Mouse (Mus musculus) hindlimb bud, embryonic 11.5 days (tissue): ENCODE measurements around the gene Cacna2d1.
A peak's percentile ranks its signal among the peaks of the same experiment; 100 is the strongest.

ENCODE experiments used
- DNase-seq: peaks from one replicate; pipeline ENCODE4 v3.0.0-alpha.2; 2012; ENCODE audit warnings: low read depth, low spot score; ENCODE audit errors: extremely low spot score

Cacna2d1 gene

GRCm38 (mm10) chr5:16136839-16137238 lies 202.3 kb downstream of the Cacna2d1 start:
- no peak for DNase-seq

GRCm38 (mm10) chr5:16146602-16147001 lies 212.1 kb downstream of the Cacna2d1 start:
- no peak for DNase-seq

- no peak for DNase-seq
Observed at GRCm38 (mm10) chr5:16155375-16156284, 221.1 kb downstream of the Cacna2d1 start.

DNA sequence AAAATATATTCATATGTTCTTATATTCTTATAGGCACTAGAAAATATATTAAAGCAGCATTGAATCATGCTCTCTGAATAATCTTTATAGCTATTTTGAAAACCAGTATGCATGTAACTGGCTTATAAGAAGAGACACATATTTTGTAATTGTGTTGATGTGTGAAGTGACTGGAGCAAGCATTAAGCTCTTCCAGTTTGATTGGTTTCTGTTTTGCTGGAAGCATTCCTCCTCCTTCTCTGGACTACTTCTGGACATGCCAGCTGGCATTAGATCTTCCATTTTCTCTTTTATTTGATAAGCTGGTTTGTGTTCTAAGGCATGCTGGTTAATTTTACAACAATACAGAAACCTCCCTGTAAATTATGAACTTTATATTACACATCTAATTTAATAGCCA lies 228.8 kb downstream of the Cacna2d1 start:
- no peak for DNase-seq

DNA sequence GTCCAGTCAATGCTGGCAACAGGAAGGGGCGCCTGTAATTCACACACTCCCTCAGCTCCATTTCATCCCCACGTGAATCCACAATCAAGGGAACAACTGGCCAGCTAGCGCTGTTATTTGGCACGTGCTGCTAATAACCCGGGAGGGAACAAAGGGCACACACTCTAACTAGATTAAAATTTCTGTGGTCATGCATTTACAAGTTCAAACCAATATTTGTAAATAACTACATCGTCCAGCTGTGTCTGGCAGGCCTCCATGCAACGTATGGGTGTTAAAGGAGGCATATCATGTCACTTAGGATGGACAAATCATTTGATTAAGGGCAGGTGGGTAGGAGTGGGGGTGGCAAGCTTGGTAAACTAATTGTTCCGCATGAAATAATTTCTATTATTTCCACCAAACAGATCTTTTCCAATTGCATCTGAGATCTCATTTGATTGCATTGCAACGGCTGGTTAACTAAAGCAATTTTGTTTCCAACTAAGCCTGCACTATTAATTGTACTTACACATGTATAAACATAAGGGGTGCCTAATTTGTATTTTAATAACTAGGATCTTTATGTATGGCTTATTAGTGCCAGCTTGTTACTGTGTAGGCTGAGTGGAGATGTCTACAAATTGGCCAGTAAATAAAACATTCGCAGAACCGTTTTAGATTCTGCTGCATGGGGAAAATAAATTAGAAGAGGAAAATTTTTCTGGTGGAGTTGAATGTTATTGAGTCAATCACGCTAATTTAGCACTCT lies 231.8 kb downstream of the Cacna2d1 start:
- peak; percentile 5 for DNase-seq

DNA sequence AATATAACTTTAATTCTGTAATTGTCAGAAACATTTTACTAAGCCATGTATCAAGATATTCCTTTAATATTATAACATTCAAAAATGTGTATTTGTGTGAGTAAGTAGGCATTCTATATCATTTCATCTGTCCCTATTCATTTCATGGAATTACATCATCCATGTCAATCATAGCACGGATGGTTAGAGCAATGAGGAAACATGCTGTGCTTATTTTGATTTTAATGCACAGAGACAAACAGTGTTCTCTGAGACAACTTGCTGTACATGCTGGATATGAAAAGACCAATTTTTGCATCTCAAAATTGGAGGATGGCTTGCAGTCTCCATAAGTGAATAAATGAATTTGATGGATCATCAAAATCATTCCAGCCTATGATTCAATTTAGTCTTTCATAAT lies 232.4 kb downstream of the Cacna2d1 start:
- no peak for DNase-seq

- no peak for DNase-seq
Observed at GRCm38 (mm10) chr5:16181041-16181440, 246.6 kb downstream of the Cacna2d1 start.

DNA sequence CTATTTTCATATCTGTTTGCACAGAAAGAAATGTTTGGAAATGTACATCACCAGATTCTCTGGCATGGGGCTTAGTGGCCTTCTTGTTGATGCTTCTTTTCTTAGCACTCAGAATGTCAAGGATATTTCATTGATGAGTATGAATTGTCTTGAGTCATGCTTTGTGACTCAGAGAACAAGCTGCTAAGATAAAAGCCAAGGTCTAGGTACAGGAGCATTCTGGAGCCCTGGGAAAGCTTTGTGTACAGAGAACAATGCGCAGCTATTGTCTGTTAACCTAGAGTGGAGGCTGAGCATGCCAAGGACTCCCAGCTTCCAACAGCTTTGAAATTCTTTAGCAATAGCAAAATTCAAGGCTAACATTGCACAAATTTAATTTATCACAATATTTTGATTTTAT lies 249.6 kb downstream of the Cacna2d1 start:
- no peak for DNase-seq

DNA sequence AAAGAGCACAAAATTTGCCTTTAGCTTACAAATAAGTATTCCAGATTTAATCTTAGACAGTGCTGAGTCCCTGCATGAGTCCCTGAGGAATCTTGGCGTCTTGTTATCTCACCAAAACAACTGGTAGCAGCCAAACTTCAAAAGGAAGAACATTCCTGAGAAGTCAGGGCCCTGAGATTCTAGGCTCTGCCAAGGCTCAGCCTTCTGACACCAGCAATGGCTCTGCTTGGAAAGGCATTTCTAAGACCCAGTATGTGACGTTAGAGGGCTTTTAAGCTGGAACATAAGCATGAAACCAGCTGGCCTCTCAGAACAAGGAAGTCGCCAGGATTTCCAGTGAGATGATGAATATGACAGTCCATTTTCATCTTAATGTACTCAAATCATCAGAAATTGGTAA lies 253.4 kb downstream of the Cacna2d1 start:
- DNase-seq, result no peak

- DNase-seq, result no peak
Observed at GRCm38 (mm10) chr5:16189878-16190277, 255.4 kb downstream of the Cacna2d1 start.

DNA sequence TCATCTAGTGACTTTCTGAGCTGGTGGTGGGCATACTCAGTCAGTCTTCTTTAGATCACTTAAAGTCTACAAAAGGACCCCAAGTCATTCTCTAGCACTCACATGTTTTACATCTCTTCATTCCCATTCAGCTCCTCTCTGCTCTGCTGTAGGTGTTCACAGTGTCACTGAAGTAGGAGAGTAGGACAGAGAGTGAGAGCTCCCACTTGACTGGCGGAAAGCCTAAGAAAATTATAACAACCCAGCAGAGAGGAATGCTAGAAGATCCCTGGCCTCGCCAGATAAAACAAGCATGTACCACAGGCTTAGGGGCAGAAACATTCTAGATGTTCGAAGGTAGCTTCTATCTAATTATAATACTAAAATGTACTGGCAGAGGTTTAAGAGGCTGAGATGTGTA lies 256.7 kb downstream of the Cacna2d1 start:
- DNase-seq, result no peak

DNA sequence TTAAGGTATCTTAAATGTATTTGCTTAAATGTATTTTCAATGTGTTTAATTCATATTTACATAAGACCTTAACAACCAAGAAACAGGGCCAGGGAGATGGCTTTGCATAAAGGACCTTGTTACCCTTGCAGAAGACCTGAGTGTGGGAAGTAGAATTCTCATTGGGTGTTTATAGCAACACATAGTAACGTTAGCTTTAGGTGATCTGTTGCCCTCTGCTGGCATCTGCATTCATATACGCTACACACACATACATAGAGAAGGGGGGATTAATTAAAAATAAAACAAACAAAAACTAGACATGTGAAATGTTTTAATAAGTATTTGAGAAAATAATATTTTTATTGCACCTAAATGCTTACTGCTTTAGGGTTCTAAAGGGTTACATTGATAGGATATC lies 265.3 kb downstream of the Cacna2d1 start:
- no peak for DNase-seq

- DNase-seq, result no peak
Observed at GRCm38 (mm10) chr5:16221960-16222359, 287.5 kb downstream of the Cacna2d1 start.

DNA sequence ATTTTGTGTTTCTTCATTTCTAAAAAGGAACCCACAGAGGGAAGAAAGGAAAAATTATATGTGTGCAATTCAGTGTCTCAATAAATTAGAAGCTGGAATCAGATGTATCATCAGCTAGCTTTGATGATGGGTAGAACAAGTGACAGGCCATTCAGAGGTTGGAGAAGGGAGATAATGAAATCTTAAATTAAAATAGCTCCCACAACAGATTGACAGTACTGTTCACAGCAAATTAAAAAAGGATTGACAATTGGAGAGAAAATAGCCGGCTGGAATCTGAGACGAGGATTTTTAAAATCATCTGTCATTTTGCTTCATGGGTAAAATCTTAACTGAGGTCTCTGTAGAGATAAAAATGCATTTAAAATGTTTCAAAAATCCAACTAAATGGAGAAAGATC lies 290.9 kb downstream of the Cacna2d1 start:
- no peak for DNase-seq

- no peak for DNase-seq
Observed at GRCm38 (mm10) chr5:16229384-16229783, 294.9 kb downstream of the Cacna2d1 start.

DNA sequence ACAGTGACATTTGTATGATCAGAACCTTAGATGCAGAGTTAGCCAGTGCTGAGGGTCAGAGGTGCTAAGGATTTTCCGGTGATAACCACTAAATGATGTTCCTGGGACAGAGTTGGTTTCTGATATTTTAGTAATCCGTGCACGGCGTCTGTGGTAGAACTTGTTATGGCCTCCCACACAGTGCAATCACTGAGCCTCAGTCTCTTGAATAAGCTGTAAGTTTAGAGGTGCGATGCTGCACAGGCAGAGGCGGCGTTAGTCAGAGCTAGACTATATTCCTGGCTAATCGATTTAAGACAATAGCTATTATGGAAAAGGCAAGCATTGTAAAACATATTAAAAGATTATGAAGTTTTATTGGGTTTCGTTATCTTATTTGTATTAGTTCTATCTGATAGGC lies 297.0 kb downstream of the Cacna2d1 start:
- DNase-seq, result no peak

GRCm38 (mm10) chr5:16234891-16235290 lies 300.4 kb downstream of the Cacna2d1 start:
- DNase-seq, result peak; percentile 6

- DNase-seq, result no peak
Observed at GRCm38 (mm10) chr5:16235864-16236263, 301.4 kb downstream of the Cacna2d1 start.

GRCm38 (mm10) chr5:16236608-16237007 lies 302.1 kb downstream of the Cacna2d1 start:
- no peak for DNase-seq

DNA sequence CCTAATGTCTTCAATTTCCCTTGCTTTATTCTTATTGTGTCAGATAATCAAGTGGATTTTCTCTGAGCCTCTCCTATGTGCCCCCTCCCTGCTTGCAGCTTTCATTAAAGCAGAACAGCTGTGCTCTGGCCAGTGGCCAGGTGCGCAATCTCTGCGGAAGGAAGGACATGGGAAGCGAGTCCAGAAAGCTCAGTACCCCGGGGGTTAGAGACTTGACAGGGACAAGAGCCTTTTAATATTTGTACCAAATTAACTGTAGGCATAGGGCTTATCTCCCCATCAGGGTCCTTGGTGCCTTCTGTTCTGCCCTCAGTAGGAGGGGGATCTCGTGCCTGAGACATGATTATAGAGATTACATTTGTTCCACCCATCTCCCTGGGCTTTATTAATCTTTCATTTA lies 303.5 kb downstream of the Cacna2d1 start:
- DNase-seq, result no peak

DNA sequence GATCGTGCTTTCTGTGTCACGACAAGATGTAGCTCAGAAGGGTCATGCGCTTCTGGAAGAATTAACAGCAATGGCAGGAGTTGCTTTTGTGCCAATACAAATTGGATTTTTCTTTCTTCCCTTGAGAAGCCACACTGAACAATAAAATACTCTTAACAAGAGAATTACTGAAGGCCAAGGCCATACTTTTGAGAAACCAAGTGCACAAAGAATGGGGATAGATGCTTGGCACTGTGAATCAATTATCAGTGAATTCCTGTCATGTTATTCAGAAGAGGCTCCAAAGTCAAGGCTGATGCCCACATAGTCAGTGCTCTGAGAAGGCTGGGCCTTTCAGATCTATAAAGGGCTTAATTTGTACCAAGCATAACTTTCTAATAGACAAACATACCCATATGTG lies 305.8 kb downstream of the Cacna2d1 start:
- no peak for DNase-seq

DNA sequence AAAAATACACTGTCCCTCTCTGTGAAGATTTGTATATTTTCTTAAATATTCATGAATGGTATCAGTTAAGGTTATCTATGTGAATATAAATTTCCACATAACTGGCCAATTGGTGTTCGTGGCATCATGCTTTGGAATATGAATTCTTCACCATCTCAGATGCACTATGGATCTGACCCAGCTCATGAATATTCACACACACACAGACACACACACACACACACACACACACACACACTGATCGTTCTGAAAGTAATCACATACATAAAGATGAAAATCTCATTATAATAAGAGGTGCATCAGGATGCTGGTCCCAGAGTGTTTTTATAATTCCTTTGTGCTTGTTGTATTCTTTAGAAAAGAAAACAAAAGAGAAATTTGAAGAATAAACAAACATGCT lies 309.1 kb downstream of the Cacna2d1 start:
- no peak for DNase-seq
